Mouse (Mus musculus): ENCODE measurements around the gene Gpr87.
"Not testable (repeated sequence)": the region's sequence is repeated elsewhere in the genome, so short reads cannot be mapped to it uniquely, and the experiment has no call there.

The Gpr87 gene

GRCm38 (mm10) chr3:59187336-59187735 is 7.6 kb downstream of the Gpr87 start:
- DNase-seq (ENCODE audit: low read depth, low spot score): no peak

- no peak for DNase-seq (ENCODE audit: low read depth, low spot score)
These were observed 9.2 kb downstream of the Gpr87 start for GRCm38 (mm10) chr3:59185662-59186061.

- no peak for DNase-seq (ENCODE audit: low read depth, low spot score)
These were observed 12.8 kb downstream of the Gpr87 start for GRCm38 (mm10) chr3:59182129-59182528.

GRCm38 (mm10) chr3:59181134-59181533 is 13.8 kb downstream of the Gpr87 start:
- DNase-seq (ENCODE audit: low read depth, low spot score): no peak

- no peak for DNase-seq (ENCODE audit: low read depth, low spot score)
These were observed 18.0 kb downstream of the Gpr87 start for GRCm38 (mm10) chr3:59176871-59177270.

GRCm38 (mm10) chr3:59175234-59175633 is 19.7 kb downstream of the Gpr87 start:
- peak; percentile 7 for DNase-seq (ENCODE audit: low read depth, low spot score)

- no peak for DNase-seq (ENCODE audit: low read depth, low spot score)
These were observed 20.3 kb downstream of the Gpr87 start for GRCm38 (mm10) chr3:59174426-59175154.

GRCm38 (mm10) chr3:59169921-59170627 is 24.8 kb downstream of the Gpr87 start:
- no peak for DNase-seq (ENCODE audit: low read depth, low spot score)

GRCm38 (mm10) chr3:59169215-59169614 is 25.7 kb downstream of the Gpr87 start:
- no peak for DNase-seq (ENCODE audit: low read depth, low spot score)

GRCm38 (mm10) chr3:59168476-59168875 is 26.4 kb downstream of the Gpr87 start:
- no peak for DNase-seq (ENCODE audit: low read depth, low spot score)

- no peak for DNase-seq (ENCODE audit: low read depth, low spot score)
These were observed 27.4 kb downstream of the Gpr87 start for GRCm38 (mm10) chr3:59167417-59168054.

GRCm38 (mm10) chr3:59160465-59160864 is 34.4 kb downstream of the Gpr87 start:
- no peak for DNase-seq (ENCODE audit: low read depth, low spot score)

- DNase-seq (ENCODE audit: low read depth, low spot score): no peak
These were observed 37.9 kb downstream of the Gpr87 start for GRCm38 (mm10) chr3:59157048-59157447.

GRCm38 (mm10) chr3:59155404-59155803 is 39.5 kb downstream of the Gpr87 start:
- no peak for DNase-seq (ENCODE audit: low read depth, low spot score)

- DNase-seq (ENCODE audit: low read depth, low spot score): no peak
These were observed 40.0 kb downstream of the Gpr87 start for GRCm38 (mm10) chr3:59154888-59155287.

- DNase-seq (ENCODE audit: low read depth, low spot score): no peak
These were observed 41.5 kb downstream of the Gpr87 start, which contains the start of gene P2ry14 for GRCm38 (mm10) chr3:59153424-59153823. P2ry14 (minus strand) TSS chr3:59153618.

GRCm38 (mm10) chr3:59150624-59151023 is 44.3 kb downstream of the Gpr87 start:
- DNase-seq (ENCODE audit: low read depth, low spot score): no peak

GRCm38 (mm10) chr3:59149646-59150045 is 45.3 kb downstream of the Gpr87 start:
- DNase-seq (ENCODE audit: low read depth, low spot score): no peak

GRCm38 (mm10) chr3:59145194-59145593 is 49.7 kb downstream of the Gpr87 start:
- no peak for DNase-seq (ENCODE audit: low read depth, low spot score)

GRCm38 (mm10) chr3:59141507-59142305 is 53.2 kb downstream of the Gpr87 start:
- no peak for DNase-seq (ENCODE audit: low read depth, low spot score)

GRCm38 (mm10) chr3:59140941-59141340 is 54.0 kb downstream of the Gpr87 start:
- not testable (repeated sequence) for DNase-seq (ENCODE audit: low read depth, low spot score)

GRCm38 (mm10) chr3:59140115-59140514 is 54.8 kb downstream of the Gpr87 start:
- no peak for DNase-seq (ENCODE audit: low read depth, low spot score)
